35 mouse cellular contexts compared by ENCODE assay signal in genomic region chr5:122306536-122306935, GRCm38 (mm10).
"Had no signal": no experiment of that assay in that cellular context is flagged by ENCODE, and none has a peak within 500 bp of the region (broad histone marks: within the 10 kb centered on the region; RNA-seq: fewer than 3 reads in every experiment).

No protein-coding gene starts in this region.

- DNase-seq: heart, postnatal 10 days; heart, postnatal 14 days; heart, postnatal 36 days; heart, postnatal 4 days; kidney, adult 11 months; kidney, adult 18-20 months; kidney, adult 2 months; kidney, adult 8-10 months; kidney, adult 9 months; kidney, postnatal 10 days; kidney, postnatal 14 days; kidney, postnatal 25 days; kidney, postnatal 36 days; kidney, postnatal 4 days; layer of hippocampus, adult 9-11 months; layer of hippocampus, postnatal 36 days had no signal

- H3K27me3 ChIP-seq: heart, embryonic 12.5 days; heart, embryonic 13.5 days; heart, embryonic 15.5 days; hindbrain, embryonic 12.5 days; hindbrain, embryonic 13.5 days; hindbrain, embryonic 15.5 days; intestine, embryonic 15.5 days; kidney, embryonic 15.5 days had no signal

- H3K4me2 ChIP-seq: heart, embryonic 11.5 days; heart, embryonic 12.5 days; heart, embryonic 13.5 days; heart, embryonic 15.5 days; hindbrain, embryonic 12.5 days; hindbrain, embryonic 13.5 days; hindbrain, embryonic 14.5 days; hindbrain, embryonic 15.5 days; intestine, embryonic 15.5 days; kidney, embryonic 15.5 days had no signal

- H3K27ac ChIP-seq: heart, embryonic 10.5 days; heart, embryonic 13.5 days; heart, embryonic 15.5 days; hindbrain, embryonic 10.5 days; hindbrain, embryonic 12.5 days; hindbrain, embryonic 13.5 days; hindbrain, embryonic 14.5 days; hindbrain, embryonic 15.5 days; hindbrain, postnatal 0 days; intestine, embryonic 15.5 days; kidney, embryonic 15.5 days; kidney, postnatal 0 days; layer of hippocampus, adult 2 months had no signal

- ATAC-seq: hindbrain, embryonic 16.5 days; hindbrain, postnatal 0 days; inflammation-experienced regulatory T-cells, adult 6 months; intestine, embryonic 15.5 days; intestine, embryonic 16.5 days; intestine, postnatal 0 days had no signal

- H3K4me3 ChIP-seq: heart, embryonic 10.5 days; heart, embryonic 12.5 days; heart, embryonic 13.5 days; heart, embryonic 15.5 days; hindbrain, embryonic 10.5 days; hindbrain, embryonic 12.5 days; hindbrain, embryonic 13.5 days; hindbrain, embryonic 15.5 days; intestine, embryonic 15.5 days; kidney, embryonic 15.5 days; layer of hippocampus, adult 2 months had no signal

- H3K9me3 ChIP-seq: heart, embryonic 10.5 days; heart, embryonic 12.5 days; heart, embryonic 13.5 days; heart, embryonic 15.5 days; hindbrain, embryonic 10.5 days; hindbrain, embryonic 12.5 days; hindbrain, embryonic 13.5 days; hindbrain, embryonic 15.5 days; intestine, embryonic 15.5 days; kidney, embryonic 15.5 days had no signal

- H3K9ac ChIP-seq: heart, embryonic 12.5 days; heart, embryonic 13.5 days; heart, embryonic 15.5 days; hindbrain, embryonic 12.5 days; hindbrain, embryonic 13.5 days; hindbrain, embryonic 14.5 days; hindbrain, embryonic 15.5 days; intestine, embryonic 15.5 days; kidney, embryonic 15.5 days had no signal
